Mouse (Mus musculus) hindbrain, embryonic 13.5 days (tissue): ENCODE measurements around the gene Itpr2. TPM values are rescaled to one million over a fixed set of nuclear protein-coding genes. Genes with fewer than 3 reads are reported as not detected.
"Not testable (repeated sequence)": the region's sequence is repeated elsewhere in the genome, so short reads cannot be mapped to it uniquely, and the experiment has no call there.

Experiments
- ATAC-seq: fragments of 200-750 bp; cut with Nextera tagmentation; 2 replicates; pipeline ENCODE4 v1.8.0; 2017; ENCODE audit warnings: moderate TSS enrichment; ENCODE audit not compliant: low FRiP score
- H3K27ac ChIP-seq: fragments of 300-500 bp; sonication (generic); 2 replicates; pipeline ENCODE4 v1.5.1; 2015; ENCODE audit warnings: inconsistent platforms, mild to moderate bottlenecking, moderate library complexity
- H3K27me3 ChIP-seq: fragments of 300-500 bp; sonication (generic); 2 replicates; pipeline ENCODE4 v1.6.1; 2015; ENCODE audit warnings: mild to moderate bottlenecking, inconsistent platforms
- H3K36me3 ChIP-seq: fragments of 300-500 bp; sonication (generic); 2 replicates; pipeline ENCODE4 v1.6.1; 2015; ENCODE audit warnings: mild to moderate bottlenecking, inconsistent platforms
- H3K4me1 ChIP-seq: fragments of 300-500 bp; sonication (generic); replicated peaks from 2 replicates; pipeline ENCODE4 v1.6.1; 2015; ENCODE audit warnings: inconsistent platforms
- H3K4me2 ChIP-seq: fragments of 300-500 bp; sonication (generic); 2 replicates; pipeline ENCODE4 v1.6.1; 2015; ENCODE audit warnings: inconsistent platforms, mild to moderate bottlenecking, moderate library complexity
- H3K4me3 ChIP-seq: fragments of 300-500 bp; sonication (generic); 2 replicates; pipeline ENCODE4 v1.5.1; 2015; ENCODE audit warnings: mild to moderate bottlenecking, inconsistent platforms
- H3K9ac ChIP-seq: fragments of 300-500 bp; sonication (generic); 2 replicates; pipeline ENCODE4 v1.6.1; 2015; ENCODE audit warnings: mild to moderate bottlenecking, inconsistent platforms
- H3K9me3 ChIP-seq: fragments of 300-500 bp; sonication (generic); 2 replicates; pipeline ENCODE4 v1.6.1; 2016; ENCODE audit warnings: inconsistent platforms
- WGBS: fragments of 180-500 bp; shearing (Covaris S2); methylation state at CpG from one replicate; pipeline ENCODE4 v1.1.7; 2015; 5-methylcytosine and 5-hydroxymethylcytosine counted together
- polyA plus RNA-seq: library from polyadenylated mRNA; unstranded; fragments of >200 nt; fragmentation: Nextera tagmentation; extraction: Ambion mirVana; gene quantifications from 2 replicates; pipeline ENCODE4 v1.2.1, GENCODE M21; 2015

The Itpr2 gene
- polyA plus RNA-seq, 1 experiment from 2014 or later, result 5.5 TPM

- Histone ChIP-seq H3K4me2 (no peak overlapping the region), H3K4me3 (no peak overlapping the region), H3K27me3 (no peaks in the 10 kb centered on the region), H3K27ac (no peak overlapping the region), H3K9me3 (no peaks in the 10 kb centered on the region), H3K4me1 (no peaks in the 10 kb centered on the region), H3K9ac (no peak overlapping the region), H3K36me3 (no peaks in the 10 kb centered on the region)
- no peak for ATAC-seq
- WGBS, result 80% methylated on average over 6 of the region's 6 CpGs
Measured at GRCm38 (mm10) chr6:146481441-146481840, 20.6 kb downstream of the Itpr2 start.

DNA sequence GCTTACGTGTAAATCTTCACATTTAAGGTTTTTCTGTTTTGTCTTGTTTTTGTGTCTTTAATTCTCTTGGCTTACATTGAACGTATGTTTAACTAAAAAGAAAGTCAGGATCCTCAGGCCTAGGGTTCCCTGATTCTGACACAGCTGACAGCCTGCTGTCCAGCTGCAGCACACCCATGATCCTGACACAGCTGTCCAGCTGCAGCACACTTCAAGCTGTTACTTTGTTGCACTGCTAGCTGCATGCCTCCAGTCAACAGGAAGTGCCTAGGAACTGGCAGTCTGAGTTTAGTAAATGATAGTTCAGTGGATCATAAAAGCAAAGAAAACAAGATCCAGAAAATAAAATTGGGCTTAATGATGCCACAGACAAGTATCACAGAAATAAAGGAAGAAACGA lies 21.1 kb downstream of the Itpr2 start:
- ATAC-seq, result no peak

GRCm38 (mm10) chr6:146478888-146479683 lies 22.9 kb downstream of the Itpr2 start:
- H3K4me1 ChIP-seq, result no peaks in the 10 kb centered on the region
- no peaks in the 10 kb centered on the region for H3K36me3 ChIP-seq
- no peaks in the 10 kb centered on the region for H3K27me3 ChIP-seq
- no peaks in the 10 kb centered on the region for H3K9me3 ChIP-seq
- H3K27ac ChIP-seq, result no peak overlapping the region
- no peak for ATAC-seq
- no peak overlapping the region for H3K4me2 ChIP-seq
- H3K9ac ChIP-seq, result no peak overlapping the region
- H3K4me3 ChIP-seq, result no peak overlapping the region
- WGBS, result 82% methylated on average over 5 of the region's 5 CpGs

More for the DNA sequence above, 21.1 kb downstream of the Itpr2 start:
- Histone ChIP-seq H3K4me3 (no peak overlapping the region), H3K4me1 (no peaks in the 10 kb centered on the region), H3K27ac (no peak overlapping the region), H3K27me3 (no peaks in the 10 kb centered on the region), H3K36me3 (no peaks in the 10 kb centered on the region), H3K9ac (no peak overlapping the region), H3K9me3 (no peaks in the 10 kb centered on the region), H3K4me2 (no peak overlapping the region)
- 85% methylated on average over 3 of the region's 3 CpGs for WGBS

DNA sequence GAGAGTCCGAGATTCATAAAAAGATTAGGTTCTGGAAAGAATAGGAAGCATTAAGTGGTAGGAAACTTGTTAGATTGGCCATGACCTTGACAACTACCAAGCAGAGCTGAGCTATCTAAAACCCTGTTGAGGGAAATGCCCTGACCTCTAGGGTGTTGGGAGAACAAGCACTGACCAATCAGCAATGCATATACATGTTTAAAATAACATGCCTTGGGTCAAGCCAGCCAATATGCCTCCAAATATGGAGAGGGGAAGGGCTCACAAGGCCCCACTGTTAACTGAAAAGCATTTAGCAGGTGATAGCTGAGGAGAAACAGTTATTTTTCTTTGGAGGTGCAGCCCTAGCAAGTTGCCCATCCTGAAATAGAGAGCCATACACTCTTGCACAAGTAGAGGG lies 25.2 kb downstream of the Itpr2 start:
- H3K4me3 ChIP-seq, result no peak overlapping the region
- no peaks in the 10 kb centered on the region for H3K27me3 ChIP-seq
- H3K27ac ChIP-seq, result no peak overlapping the region
- no peaks in the 10 kb centered on the region for H3K36me3 ChIP-seq
- no peak overlapping the region for H3K9ac ChIP-seq
- H3K4me1 ChIP-seq, result no peaks in the 10 kb centered on the region
- H3K9me3 ChIP-seq, result no peaks in the 10 kb centered on the region
- WGBS, result 80% methylated on average over 1 of the region's 1 CpGs
- no peak overlapping the region for H3K4me2 ChIP-seq
- ATAC-seq, result no peak

- H3K4me2 ChIP-seq, result no peak overlapping the region
- ATAC-seq, result no peak
- WGBS, result 81% methylated on average over 4 of the region's 4 CpGs
Measured at GRCm38 (mm10) chr6:146474166-146474565, 27.9 kb downstream of the Itpr2 start.

DNA sequence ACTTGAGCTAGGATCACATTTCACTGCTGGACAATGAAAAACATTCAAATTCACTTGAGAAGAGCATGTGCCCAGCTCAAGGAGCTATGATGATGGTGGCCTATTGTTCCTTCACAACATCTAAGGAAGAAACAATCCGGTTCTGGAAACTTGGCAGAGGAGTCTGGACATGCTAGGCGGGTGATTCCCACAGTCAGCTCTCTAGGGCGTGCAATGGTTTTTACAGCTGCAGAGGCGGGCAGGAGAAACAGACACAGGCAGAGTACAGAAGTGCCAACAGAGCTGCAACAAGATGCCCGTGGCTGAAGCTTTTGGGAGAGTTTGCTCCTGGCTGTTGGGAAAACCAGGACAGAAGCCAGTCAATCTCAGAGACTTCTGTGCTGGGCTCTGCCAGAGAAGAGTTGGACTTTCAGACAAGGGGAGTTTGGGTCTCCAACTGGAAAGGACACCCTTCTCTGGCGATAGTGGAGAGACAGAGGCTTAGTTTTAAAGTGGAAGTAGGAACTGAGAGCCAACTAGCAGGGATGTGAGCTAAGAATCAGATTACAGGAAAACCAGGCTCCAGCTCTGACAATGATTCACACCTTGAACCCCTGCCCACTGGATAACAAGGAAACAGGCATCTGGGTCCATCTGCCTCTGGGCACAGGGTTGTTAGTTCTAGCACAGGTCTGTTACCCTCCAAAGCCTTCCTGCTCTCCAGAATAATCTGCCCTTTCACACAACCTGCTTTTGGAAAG lies 28.6 kb downstream of the Itpr2 start:
- Histone ChIP-seq H3K27me3 (no peaks in the 10 kb centered on the region), H3K4me1 (no peaks in the 10 kb centered on the region)
- ATAC-seq, result no peak

More at GRCm38 (mm10) chr6:146474166-146474565, 27.9 kb downstream of the Itpr2 start:
- no peaks in the 10 kb centered on the region for H3K27me3 ChIP-seq
- no peaks in the 10 kb centered on the region for H3K36me3 ChIP-seq
- H3K4me1 ChIP-seq, result no peaks in the 10 kb centered on the region
- no peak overlapping the region for H3K9ac ChIP-seq
- no peak overlapping the region for H3K27ac ChIP-seq
- H3K9me3 ChIP-seq, result no peaks in the 10 kb centered on the region
- no peak overlapping the region for H3K4me3 ChIP-seq

GRCm38 (mm10) chr6:146470378-146470777 lies 31.6 kb downstream of the Itpr2 start:
- no peaks in the 10 kb centered on the region for H3K9me3 ChIP-seq
- no peak for ATAC-seq
- whole genome bisulfite sequencing, result 82% methylated on average over 4 of the region's 4 CpGs

More for the DNA sequence above, 28.6 kb downstream of the Itpr2 start:
- Histone ChIP-seq H3K4me2 (no peak overlapping the region), H3K27ac (no peak overlapping the region), H3K4me3 (no peak overlapping the region), H3K9ac (no peak overlapping the region), H3K36me3 (no peaks in the 10 kb centered on the region), H3K9me3 (no peaks in the 10 kb centered on the region)
- WGBS, result 86% methylated on average over 6 of the region's 6 CpGs

GRCm38 (mm10) chr6:146469936-146470335 lies 32.1 kb downstream of the Itpr2 start:
- 90% methylated on average over 2 of the region's 2 CpGs for WGBS
- H3K9ac ChIP-seq, result no peak overlapping the region

More at GRCm38 (mm10) chr6:146470378-146470777, 31.6 kb downstream of the Itpr2 start:
- H3K27me3 ChIP-seq, result no peaks in the 10 kb centered on the region
- no peak overlapping the region for H3K4me3 ChIP-seq
- no peak overlapping the region for H3K27ac ChIP-seq
- no peaks in the 10 kb centered on the region for H3K4me1 ChIP-seq
- no peak overlapping the region for H3K9ac ChIP-seq
- H3K36me3 ChIP-seq, result no peaks in the 10 kb centered on the region
- no peak overlapping the region for H3K4me2 ChIP-seq

DNA sequence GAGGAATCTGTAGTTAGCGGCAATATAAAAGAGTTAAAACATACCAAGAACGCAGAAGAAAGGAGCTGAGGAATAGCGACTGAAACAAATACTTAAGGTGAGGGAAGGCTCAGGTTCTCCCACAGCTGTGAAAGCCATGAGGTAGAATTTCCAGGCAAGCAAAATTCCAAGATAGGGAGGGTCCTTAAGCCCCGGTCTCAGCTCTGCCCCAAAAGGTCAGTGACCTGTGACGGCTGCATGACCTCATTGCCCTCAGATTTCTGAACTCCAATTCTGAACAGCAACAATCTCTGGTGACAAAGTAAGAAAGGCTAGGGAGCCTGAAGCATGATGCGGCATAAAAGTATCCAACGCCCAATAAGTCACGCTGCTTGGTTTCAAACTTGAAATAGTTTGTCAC lies 33.7 kb downstream of the Itpr2 start:
- ATAC-seq, result no peak
- H3K9ac ChIP-seq, result no peak overlapping the region
- 52% methylated on average over 8 of the region's 8 CpGs for WGBS
- no peak overlapping the region for H3K4me3 ChIP-seq
- no peaks in the 10 kb centered on the region for H3K36me3 ChIP-seq
- no peaks in the 10 kb centered on the region for H3K4me1 ChIP-seq
- no peaks in the 10 kb centered on the region for H3K27me3 ChIP-seq
- no peak overlapping the region for H3K4me2 ChIP-seq
- no peaks in the 10 kb centered on the region for H3K9me3 ChIP-seq
- H3K27ac ChIP-seq, result no peak overlapping the region

More at GRCm38 (mm10) chr6:146469936-146470335, 32.1 kb downstream of the Itpr2 start:
- ATAC-seq, result no peak
- H3K4me3 ChIP-seq, result no peak overlapping the region
- H3K27me3 ChIP-seq, result no peaks in the 10 kb centered on the region
- H3K36me3 ChIP-seq, result no peaks in the 10 kb centered on the region
- H3K4me2 ChIP-seq, result no peak overlapping the region
- H3K27ac ChIP-seq, result no peak overlapping the region
- no peaks in the 10 kb centered on the region for H3K9me3 ChIP-seq
- no peaks in the 10 kb centered on the region for H3K4me1 ChIP-seq

DNA sequence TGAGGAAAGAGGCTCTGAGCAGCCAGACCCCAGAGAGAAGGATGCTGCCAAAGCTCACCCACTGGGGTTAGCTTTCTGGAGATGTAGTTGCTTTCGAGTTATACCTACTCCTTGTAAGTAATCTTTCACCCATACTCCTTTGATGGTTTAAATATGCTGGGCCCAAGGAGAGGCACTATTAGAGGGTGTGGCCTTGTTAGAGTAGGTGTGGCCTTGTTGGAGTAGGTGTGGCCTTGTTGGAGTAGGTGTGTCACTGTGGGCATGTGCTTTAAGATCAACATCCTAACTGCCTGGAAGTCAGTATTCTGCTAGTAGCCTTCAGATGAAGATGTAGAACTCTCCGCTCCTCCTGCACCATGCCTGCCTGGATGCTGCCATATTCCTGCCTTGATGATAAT lies 37.4 kb downstream of the Itpr2 start:
- not testable (repeated sequence) for H3K4me1 ChIP-seq, H3K4me3 ChIP-seq, ATAC-seq, H3K27me3 ChIP-seq, H3K4me2 ChIP-seq, H3K36me3 ChIP-seq, H3K9ac ChIP-seq, H3K9me3 ChIP-seq, H3K27ac ChIP-seq
- 97% methylated on average over 2 of the region's 2 CpGs for WGBS

DNA sequence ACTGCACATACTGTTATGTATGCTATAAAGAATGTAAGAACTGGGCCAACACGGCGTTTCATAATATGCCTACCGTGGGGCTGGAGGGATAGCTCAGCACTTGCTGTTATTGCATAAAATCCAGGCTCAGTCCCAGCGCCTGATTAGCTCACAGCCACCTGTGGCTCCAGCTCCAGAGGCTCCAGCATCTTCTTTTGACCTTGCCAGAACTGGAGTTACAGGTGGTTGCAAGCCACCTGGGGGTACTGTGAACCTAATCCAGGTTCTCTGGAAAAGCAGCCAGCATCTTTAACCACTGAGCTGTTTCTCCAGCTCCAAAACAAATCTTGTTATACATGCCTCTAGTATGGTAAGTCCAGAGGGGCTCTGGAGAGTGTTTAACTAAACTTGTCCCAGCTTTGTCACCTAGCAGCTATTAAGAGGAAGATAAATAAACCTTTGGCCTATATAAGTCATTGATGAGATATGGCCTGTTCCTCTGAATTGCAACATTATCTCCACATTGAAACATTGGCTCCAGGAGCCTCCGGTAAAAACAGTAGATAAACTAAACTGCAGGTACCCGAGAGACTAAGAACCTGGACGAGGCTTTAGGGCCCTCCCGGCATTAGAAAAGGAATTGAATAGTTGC lies 37.9 kb downstream of the Itpr2 start:
- Histone ChIP-seq H3K27me3 (no peaks in the 10 kb centered on the region), H3K4me1 (no peaks in the 10 kb centered on the region), H3K4me2 (no peak overlapping the region), H3K9me3 (no peaks in the 10 kb centered on the region), H3K9ac (no peak overlapping the region), H3K27ac (no peak overlapping the region), H3K36me3 (no peaks in the 10 kb centered on the region), H3K4me3 (no peak overlapping the region)
- WGBS, result 92% methylated on average over 8 of the region's 8 CpGs
- no peak for ATAC-seq

DNA sequence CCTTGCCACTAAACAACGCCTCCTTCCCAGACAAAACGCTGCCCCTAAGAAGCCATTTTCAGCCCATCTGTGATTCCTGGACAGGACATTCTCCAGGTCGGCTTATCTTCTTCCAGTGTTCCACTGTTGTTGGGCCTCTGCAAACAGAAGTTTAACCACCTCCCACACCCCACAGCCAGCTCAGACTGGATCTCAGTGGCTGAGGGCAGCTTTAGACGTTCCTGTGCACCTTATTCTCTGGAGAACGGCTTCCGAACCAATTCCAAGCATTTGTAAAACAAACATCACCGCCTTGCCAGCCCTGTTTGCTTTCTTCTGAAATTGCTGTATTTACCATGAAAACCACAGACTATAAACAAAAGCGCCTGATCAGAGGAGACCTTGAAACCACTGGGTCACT lies 41.1 kb downstream of the Itpr2 start:
- WGBS, result 85% methylated on average over 8 of the region's 8 CpGs
- Histone ChIP-seq H3K9ac (no peak overlapping the region), H3K36me3 (no peaks in the 10 kb centered on the region), H3K27me3 (no peaks in the 10 kb centered on the region), H3K4me2 (no peak overlapping the region), H3K9me3 (no peaks in the 10 kb centered on the region), H3K27ac (no peak overlapping the region), H3K4me3 (no peak overlapping the region), H3K4me1 (peaks cover 8% of the 10 kb centered on the region)
- ATAC-seq, result no peak
